Mouse (Mus musculus): Measurements from ENCODE around the gene Pitpnm3.
"Not testable (repeated sequence)": the region's sequence is repeated elsewhere in the genome, so short reads cannot be mapped to it uniquely, and the experiment has no call there.

The Pitpnm3 gene

GRCm38 (mm10) chr11:72135383-72136158, at the start of gene Pitpnm3:
Gene Pitpnm3 (minus strand): TSS chr11:72135778.
- DNase-seq: peak; percentile 59

GRCm38 (mm10) chr11:72184252-72184651, 48.7 kb upstream of the Pitpnm3 start:
- no peak for DNase-seq

- no peak for DNase-seq
These were observed 45.6 kb upstream of the Pitpnm3 start for GRCm38 (mm10) chr11:72181136-72181535.

GRCm38 (mm10) chr11:72180556-72180955, 45.0 kb upstream of the Pitpnm3 start:
- no peak for DNase-seq

- no peak for DNase-seq
These were observed 41.0 kb upstream of the Pitpnm3 start for GRCm38 (mm10) chr11:72176553-72176952.

- DNase-seq: no peak
These were observed 40.4 kb upstream of the Pitpnm3 start for GRCm38 (mm10) chr11:72175966-72176365.

- no peak for DNase-seq
These were observed 39.1 kb upstream of the Pitpnm3 start for GRCm38 (mm10) chr11:72174721-72175120.

GRCm38 (mm10) chr11:72173506-72173905, 37.9 kb upstream of the Pitpnm3 start:
- DNase-seq: no peak

- not testable (repeated sequence) for DNase-seq
These were observed 36.3 kb upstream of the Pitpnm3 start for GRCm38 (mm10) chr11:72171906-72172305.

- DNase-seq: no peak
These were observed 34.3 kb upstream of the Pitpnm3 start for GRCm38 (mm10) chr11:72169871-72170270.

- no peak for DNase-seq
These were observed 27.6 kb upstream of the Pitpnm3 start for GRCm38 (mm10) chr11:72163198-72163597.

- no peak for DNase-seq
These were observed 21.0 kb upstream of the Pitpnm3 start for GRCm38 (mm10) chr11:72156624-72157023.

- DNase-seq: no peak
These were observed 20.4 kb upstream of the Pitpnm3 start for GRCm38 (mm10) chr11:72155981-72156428.

- DNase-seq: no peak
These were observed 19.8 kb upstream of the Pitpnm3 start for GRCm38 (mm10) chr11:72155186-72155980.

- DNase-seq: no peak
These were observed 17.7 kb upstream of the Pitpnm3 start for GRCm38 (mm10) chr11:72153122-72153862.

GRCm38 (mm10) chr11:72151120-72151519, 15.5 kb upstream of the Pitpnm3 start:
- no peak for DNase-seq

- no peak for DNase-seq
These were observed 12.3 kb upstream of the Pitpnm3 start for GRCm38 (mm10) chr11:72147910-72148309.

- DNase-seq: peak; percentile 66
These were observed 10.3 kb upstream of the Pitpnm3 start for GRCm38 (mm10) chr11:72145877-72146248.

- DNase-seq: peak; percentile 68
These were observed 9.8 kb upstream of the Pitpnm3 start for GRCm38 (mm10) chr11:72145182-72145876.

GRCm38 (mm10) chr11:72142889-72143288, 7.3 kb upstream of the Pitpnm3 start:
- peak; percentile 65 for DNase-seq

- peak; percentile 64 for DNase-seq
These were observed 4.6 kb upstream of the Pitpnm3 start for GRCm38 (mm10) chr11:72140198-72140597.

GRCm38 (mm10) chr11:72136231-72136982, 829 bp upstream of the Pitpnm3 start:
- no peak for DNase-seq

All from kidney, postnatal 14 days (tissue).